Mouse (Mus musculus) ES-CJ7 (cell line): Measurements from ENCODE around the gene Rbfox1.
A peak's percentile ranks its signal among the peaks of the same experiment; 100 is the strongest.

ENCODE experiments used
- DNase-seq: peaks from one replicate; pipeline ENCODE4 v3.0.0; 2011; ENCODE audit warnings: low read depth, low spot score

Rbfox1 gene

GRCm38 (mm10) chr16:5884746-5885689 lies at the start of gene Rbfox1:
Gene Rbfox1, plus strand, starts transcription at chr16:5885355.
- peak; percentile 3 for DNase-seq

DNA sequence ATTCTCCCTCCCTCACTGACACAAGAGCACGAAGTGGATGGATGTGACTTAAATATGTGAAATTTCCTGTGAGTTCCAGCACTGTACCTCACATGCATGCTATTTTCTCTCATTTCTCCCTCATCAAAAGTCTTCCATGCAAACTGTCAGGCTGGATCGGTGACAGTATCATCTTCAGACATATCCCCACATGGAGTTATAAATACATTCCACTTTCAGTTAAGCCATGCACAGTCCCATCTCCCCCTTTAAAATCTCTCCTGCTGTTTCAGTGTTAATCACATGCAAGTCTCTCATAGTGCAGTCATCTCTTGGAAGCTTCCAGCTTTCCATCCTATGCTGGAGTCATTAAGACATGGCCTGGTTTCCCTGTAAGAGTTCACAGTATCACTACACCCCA lies 48.4 kb upstream of the Rbfox1 start:
- no peak for DNase-seq

DNA sequence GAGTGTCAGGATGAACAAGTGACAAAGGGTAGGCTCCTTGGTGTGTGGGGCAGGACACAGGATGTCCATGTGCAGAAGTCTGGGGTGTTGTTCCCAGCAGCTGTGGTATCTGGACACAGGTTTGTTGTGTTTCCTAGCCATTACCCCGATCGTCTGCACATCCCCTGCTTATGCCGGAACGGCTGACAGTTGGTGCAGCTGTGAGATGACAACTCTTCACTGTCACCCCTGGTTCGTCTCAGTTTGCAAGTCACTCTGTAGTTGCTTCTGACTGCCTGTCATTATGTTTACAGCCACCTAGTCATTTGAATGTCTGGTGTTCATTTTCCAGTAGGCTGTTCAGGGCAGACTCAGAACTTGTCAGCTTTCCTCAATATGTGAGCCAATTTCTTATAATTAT lies 44.0 kb upstream of the Rbfox1 start:
- no peak for DNase-seq

GRCm38 (mm10) chr16:5845645-5846044 lies 39.5 kb upstream of the Rbfox1 start:
- DNase-seq, result no peak

DNA sequence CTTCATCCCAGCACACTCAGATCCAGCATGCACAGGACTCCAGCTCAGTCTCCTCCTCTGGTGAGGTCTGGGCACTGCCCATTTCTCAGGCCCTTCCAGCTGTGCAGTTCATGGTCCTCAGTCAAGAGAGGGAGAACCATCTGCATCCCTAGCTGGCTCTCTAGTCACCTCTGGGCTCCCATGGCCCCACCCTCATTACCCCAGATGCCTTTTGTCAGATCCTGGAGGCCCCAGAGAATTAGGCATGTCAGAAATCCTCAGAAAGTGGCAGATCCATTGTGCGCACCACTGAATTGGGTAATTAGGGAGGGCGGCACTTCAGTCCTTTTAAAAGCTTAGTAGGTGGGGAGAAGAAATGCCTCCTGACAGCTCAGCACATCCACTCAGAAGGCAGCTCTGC lies 32.1 kb upstream of the Rbfox1 start:
- no peak for DNase-seq

DNA sequence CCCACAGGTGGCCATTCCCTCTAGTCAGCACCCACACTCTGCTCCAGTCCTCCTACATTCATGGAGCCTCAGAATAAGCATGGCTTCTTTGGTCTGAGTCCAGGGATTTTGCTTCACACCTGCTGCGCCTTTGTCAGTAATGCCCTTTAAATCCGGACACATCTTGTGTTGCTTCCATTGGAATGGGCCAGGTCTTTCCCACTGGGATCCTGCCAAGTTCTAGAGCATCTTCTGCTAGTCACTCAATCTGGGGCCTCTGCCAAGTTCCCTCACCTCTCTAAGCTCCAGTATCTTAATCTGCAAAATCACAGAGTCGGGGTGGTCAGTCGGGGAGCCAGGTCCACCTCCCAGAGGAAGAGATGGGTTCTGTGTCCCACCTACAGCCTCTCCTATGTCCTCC lies 20.8 kb upstream of the Rbfox1 start:
- no peak for DNase-seq

DNA sequence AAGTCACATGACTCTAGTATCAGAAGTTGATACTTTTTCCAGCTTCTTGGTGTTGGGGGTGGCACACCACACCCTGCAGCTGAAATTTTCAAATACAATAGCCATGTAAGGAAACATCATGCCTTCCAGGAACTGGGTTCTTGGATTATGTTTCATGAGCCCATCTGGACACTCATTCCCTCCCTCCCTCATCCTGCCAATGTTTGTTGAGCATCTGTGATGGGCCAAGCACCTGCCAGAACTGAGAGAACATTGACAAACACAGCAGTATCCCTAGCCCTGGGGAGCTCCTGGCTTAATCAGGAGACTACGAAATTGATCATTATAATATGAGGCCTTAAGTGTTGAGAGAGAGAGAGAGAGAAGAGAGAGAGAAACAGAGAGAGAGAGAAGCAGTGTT lies 18.2 kb upstream of the Rbfox1 start:
- no peak for DNase-seq

GRCm38 (mm10) chr16:5870391-5870790 lies 14.8 kb upstream of the Rbfox1 start:
- no peak for DNase-seq

DNA sequence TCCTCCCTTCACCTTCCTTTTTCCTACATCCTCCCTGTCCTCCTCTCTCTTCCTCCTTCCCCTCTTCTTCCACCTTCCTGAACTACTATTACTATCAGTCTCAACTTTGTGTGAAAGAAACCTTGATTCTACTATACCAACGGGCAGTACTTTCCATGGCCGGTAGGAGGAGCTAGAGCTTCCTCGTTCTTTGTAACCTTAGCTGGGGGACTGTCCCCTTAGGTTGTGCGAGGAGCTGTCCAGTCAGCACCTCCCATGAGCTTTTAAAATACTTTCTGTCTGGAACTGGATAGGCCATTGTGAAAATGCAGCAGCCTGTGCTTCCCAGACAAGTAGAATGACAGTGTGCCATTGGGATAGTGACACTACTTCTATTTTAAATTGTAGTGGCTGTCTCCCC lies 3.3 kb upstream of the Rbfox1 start:
- DNase-seq, result peak; percentile 82

DNA sequence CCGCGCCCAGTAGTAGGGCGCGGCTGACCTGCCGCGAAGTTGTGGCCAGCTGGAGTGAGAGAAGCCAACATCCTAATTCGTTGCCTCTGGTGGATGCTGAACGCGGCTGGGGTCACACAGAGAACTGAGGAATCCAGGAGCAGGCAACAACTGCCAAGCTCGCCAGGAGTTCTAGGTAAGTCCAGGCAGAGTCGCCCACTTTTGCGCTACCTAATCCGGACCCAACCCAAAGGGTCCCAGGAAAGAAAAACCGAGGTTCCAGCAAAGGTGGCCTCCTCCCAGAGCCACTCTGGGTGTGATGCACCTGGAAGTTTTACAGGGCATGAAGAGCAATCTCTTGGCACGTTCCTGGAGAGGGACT lies 515 bp downstream of the Rbfox1 start:
- DNase-seq, result no peak

DNA sequence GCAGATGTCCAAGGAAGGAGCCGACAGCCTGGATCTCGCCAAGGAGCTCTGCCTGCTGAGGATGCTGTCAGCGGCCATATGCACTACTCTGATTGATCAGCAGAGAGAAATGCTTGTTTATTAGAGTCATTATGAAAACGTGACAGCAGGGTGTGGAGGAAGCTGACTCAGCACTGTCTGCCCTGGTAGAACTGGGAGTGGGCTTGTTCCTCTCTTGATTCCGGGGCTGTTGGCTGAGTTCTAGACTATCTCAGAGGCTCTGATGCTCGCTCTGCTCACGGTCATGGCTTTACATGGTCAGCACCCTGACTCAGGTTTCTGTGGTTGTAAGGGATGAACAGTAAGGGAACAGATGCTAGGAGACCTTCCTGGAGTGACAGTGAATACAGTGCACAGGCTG lies 10.4 kb downstream of the Rbfox1 start:
- no peak for DNase-seq

GRCm38 (mm10) chr16:5898330-5898729 lies 13.2 kb downstream of the Rbfox1 start:
- DNase-seq, result no peak

GRCm38 (mm10) chr16:5910742-5911141 lies 25.6 kb downstream of the Rbfox1 start:
- DNase-seq, result no peak

DNA sequence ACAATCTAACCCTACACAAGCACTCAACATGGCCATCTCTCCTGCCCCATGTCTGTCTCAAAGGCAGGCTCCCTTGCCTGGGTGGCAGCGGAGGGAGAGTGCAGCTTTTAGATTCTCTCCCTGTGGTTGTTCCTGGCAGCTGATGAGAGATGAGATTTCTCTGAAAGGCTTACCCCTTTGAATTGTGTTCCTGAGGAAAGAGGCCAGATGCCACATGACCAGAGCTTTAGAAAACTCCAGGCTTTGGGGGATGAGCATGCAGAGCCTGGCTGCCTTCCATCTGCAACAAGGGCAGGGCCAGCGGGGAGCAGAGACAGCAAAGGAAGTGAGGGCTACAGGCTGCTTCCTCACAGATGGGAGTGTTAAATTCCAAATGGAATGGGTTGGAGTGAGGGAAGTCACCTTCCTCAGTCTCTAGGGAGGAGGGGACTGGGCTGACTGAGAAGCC lies 26.7 kb downstream of the Rbfox1 start:
- DNase-seq, result no peak

DNA sequence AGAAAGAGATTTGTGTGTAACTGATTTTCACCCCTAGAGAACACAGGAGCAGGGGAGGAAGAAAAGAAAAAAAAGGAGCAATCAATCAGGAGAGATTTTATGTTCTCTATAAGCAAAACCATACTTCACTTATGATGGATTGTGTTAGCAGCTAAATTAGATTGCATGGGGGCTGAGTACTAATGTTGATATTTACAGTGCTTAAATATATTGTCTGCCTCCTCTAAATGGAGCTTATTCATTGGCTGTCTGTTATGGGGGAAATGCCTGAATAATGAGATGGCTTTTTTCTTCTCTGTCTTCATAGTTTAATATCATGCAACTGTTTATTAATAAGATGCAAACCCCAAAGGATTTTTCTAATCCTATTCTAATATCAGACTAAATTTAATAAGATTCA lies 32.8 kb downstream of the Rbfox1 start:
- DNase-seq, result no peak

GRCm38 (mm10) chr16:5926986-5927385 lies 41.8 kb downstream of the Rbfox1 start:
- peak; percentile 33 for DNase-seq

DNA sequence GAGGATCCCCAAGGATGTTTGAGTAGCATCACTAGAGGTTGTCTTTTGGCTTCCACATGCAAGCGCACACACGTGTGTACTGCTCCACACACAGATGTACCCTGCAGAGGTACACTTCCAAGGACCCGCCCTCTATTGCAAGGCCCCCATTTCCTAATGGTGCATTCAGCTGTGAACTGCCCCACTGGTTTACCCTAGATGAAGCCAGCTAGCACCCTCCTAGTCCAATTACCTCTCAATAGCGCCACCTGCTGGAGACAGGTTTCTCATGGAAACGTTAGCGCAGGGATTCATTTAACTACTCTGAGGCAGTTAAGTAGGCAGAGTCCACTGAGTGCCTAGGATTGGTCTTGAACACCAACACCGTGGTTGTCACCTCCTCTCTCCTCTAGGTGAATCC lies 46.5 kb downstream of the Rbfox1 start:
- DNase-seq, result peak; percentile 81

- DNase-seq, result peak; percentile 36
Observed at GRCm38 (mm10) chr16:5940016-5940415, 54.9 kb downstream of the Rbfox1 start.

- no peak for DNase-seq
Observed at GRCm38 (mm10) chr16:5945682-5946081, 60.5 kb downstream of the Rbfox1 start.

- no peak for DNase-seq
Observed at GRCm38 (mm10) chr16:5953106-5953505, 68.0 kb downstream of the Rbfox1 start.

DNA sequence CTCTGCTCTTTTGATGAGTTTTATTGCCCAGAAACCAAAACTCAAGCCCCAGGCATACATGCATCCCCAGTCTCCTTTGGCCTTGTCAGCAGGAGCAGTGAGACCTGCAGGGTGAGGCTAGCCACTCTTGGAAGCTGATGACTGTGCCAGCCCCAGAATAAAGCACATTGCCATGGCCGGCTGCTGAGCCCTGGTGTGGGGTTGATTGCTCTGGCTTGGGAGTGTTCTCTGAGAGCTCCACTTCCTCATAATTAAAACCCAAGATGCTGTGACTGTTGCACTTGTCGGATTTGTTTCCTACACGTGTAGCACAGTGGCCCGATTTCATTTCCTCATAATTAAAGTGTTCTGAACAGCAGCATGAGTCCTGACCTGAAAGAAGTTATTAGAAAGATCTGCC lies 72.3 kb downstream of the Rbfox1 start:
- DNase-seq, result no peak

- no peak for DNase-seq
Observed at GRCm38 (mm10) chr16:5961786-5962185, 76.6 kb downstream of the Rbfox1 start.

GRCm38 (mm10) chr16:5974172-5974571 lies 89.0 kb downstream of the Rbfox1 start:
- no peak for DNase-seq
